Mouse (Mus musculus): Measurements from ENCODE around the gene 1700056E22Rik. TPM values are rescaled to one million over a fixed set of nuclear protein-coding genes. Genes with fewer than 3 reads are reported as not detected.

Gene 1700056E22Rik
- under 1 TPM in 1 of 2 experiments, not detected in 1; 0.50 TPM for total RNA-seq (2021)

DNA sequence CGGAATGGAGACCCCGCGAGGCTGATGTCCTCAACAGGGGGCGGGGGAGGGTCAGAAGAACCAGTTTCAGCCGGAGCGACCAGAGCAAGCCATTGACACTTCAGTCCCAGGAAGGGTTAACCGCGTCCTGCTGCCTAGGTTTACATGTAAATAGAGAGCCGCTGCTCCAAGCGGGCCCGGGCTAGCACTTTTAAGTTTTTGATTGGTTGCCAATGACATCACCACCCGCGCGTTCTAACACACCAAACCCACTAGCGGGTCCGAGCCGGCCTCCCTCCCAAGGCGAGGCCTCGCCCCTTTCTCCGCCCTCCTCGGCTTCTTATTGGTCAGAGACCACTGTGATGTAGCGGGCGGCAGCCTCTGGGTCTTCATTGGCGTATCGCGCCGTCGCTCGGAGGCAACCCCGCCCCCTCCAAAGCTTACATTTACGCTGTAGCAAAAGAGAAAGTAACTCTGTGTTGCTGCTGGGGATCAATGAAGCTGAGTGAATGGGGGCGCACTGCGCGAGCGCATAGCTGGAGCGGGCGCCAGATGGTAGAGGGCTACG, at the start of gene 1700056E22Rik:
1700056E22Rik (minus strand) TSS at position 291 of the 547 bp plus-strand sequence.
- intact Hi-C loops (cut with DNase I): no loop called here
- peak; percentile 96 to 99 for DNase-seq (ENCODE audit: low spot score in 2 of 2)

DNA sequence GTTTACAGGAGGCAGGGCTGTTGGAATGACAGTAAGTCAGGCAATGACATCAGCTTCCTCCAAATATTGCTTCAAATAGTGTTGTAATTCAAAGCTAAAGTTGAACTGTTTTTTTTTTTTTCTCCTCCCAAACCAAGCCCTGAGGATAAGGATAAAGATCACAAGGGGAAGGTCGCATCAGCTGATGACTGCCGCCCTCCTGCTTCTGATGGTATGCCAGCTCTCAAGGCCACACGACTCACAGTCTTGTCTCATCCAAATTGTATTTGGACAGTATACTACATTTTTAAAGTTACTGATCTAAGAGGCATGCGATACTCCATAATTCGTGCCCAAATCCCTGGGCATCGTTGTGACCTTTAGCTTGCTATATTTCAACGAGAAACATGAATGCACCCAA, 49.1 kb upstream of the 1700056E22Rik start:
- no peak for DNase-seq (ENCODE audit: low spot score in 2 of 2)
- intact Hi-C loops (cut with DNase I): no loop called here

DNA sequence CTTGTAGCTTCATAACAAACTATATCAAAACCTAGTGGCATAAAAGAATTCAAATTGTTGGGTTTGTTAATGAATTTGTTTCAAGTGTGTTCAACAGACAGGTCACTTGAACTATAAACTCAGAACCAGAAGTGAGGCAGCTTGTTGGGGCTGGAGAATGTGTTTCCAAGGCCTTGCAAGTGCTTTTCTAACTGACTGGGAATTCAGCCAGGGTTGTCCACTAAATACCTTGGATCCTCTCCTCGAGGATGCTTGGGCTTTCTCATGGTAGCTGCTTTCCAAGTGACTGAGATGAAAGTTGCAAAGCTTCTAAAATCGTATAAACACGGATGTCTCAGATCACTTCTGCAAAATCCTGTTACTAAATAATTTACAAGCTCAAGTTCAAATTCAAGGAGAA, 48.6 kb upstream of the 1700056E22Rik start:
- intact Hi-C loops (cut with DNase I): no loop called here
- DNase-seq (ENCODE audit: low spot score in 2 of 2): no peak

DNA sequence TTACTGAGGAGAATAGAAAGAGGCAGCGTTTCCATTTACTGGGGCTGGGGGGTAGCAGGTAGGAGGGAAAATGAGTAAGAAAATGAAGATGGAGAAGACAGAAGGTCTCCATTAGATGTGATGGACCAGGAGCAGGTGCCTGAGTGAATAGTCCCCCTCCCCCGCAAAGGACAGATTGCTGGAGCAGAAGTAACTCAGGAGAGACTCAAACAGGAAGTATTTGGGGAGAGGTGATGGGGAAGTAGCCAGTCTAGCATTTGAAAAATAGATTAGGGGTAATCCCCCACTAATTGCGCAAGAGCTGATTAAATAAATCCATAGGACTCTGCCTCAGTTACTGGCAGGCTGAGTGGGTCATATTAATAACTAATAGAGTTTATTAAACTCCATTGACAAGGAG, 45.2 kb upstream of the 1700056E22Rik start:
- intact Hi-C loops (cut with DNase I): no loop called here
- DNase-seq (ENCODE audit: low spot score in 2 of 2): no peak

DNA sequence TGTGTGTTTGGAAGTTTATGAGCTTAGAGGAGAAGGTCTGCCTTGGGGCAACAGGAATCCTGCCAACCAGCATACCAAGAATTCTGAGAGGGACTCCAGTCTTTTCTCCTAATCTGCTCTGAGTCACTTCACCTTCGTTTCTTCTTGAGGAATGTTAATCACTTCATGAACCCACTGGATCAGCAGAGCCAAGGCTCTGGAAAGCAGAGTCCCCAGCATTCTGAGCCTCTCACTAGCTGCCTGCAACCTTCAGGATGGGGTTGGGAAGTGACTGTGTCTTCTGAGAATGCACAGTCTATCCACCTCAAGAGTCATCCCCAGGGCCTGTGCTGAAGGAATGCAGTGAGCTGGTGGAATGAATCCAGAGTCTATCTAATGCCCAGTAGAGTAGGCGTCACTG, 42.7 kb upstream of the 1700056E22Rik start:
- DNase-seq (ENCODE audit: low spot score in 2 of 2): no peak
- intact Hi-C loops (cut with DNase I): no loop called here

DNA sequence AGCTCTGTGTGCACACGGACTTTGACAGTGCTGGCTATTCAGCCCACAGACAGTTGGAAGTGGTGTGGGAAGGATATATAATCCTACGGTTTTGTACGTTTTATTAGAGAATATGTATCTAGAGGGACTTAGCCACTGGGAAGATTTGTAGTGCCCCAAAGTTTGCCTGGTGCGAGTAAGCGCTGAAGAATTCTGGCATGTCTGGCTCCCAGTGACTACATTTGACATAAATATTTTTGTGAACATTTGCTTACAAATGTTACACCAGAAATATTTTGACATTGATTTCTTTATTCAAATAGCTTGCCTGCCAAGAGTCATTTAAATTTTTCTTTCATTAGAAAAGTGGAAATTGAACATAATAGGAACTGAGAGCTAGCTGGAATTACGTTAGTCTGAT, 42.0 kb upstream of the 1700056E22Rik start:
- intact Hi-C loops (cut with DNase I): no loop called here
- DNase-seq (ENCODE audit: low spot score in 2 of 2): no peak

DNA sequence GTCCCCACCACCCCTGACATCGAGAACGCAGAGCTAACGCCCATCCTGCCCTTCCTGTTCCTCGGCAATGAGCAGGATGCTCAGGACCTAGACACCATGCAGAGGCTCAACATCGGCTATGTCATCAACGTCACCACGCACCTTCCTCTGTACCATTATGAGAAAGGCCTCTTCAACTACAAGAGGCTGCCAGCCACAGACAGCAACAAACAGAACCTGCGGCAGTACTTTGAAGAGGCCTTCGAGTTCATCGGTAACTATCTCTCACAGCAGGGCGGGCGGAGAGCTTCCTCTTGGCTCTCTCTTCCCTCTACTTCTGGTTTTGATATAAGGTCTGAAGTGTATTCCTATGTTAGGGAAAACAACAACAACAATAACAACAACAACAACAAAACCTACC, 34.9 kb upstream of the 1700056E22Rik start:
- intact Hi-C loops (cut with DNase I): no loop called here
- DNase-seq (ENCODE audit: low spot score in 2 of 2): no peak

DNA sequence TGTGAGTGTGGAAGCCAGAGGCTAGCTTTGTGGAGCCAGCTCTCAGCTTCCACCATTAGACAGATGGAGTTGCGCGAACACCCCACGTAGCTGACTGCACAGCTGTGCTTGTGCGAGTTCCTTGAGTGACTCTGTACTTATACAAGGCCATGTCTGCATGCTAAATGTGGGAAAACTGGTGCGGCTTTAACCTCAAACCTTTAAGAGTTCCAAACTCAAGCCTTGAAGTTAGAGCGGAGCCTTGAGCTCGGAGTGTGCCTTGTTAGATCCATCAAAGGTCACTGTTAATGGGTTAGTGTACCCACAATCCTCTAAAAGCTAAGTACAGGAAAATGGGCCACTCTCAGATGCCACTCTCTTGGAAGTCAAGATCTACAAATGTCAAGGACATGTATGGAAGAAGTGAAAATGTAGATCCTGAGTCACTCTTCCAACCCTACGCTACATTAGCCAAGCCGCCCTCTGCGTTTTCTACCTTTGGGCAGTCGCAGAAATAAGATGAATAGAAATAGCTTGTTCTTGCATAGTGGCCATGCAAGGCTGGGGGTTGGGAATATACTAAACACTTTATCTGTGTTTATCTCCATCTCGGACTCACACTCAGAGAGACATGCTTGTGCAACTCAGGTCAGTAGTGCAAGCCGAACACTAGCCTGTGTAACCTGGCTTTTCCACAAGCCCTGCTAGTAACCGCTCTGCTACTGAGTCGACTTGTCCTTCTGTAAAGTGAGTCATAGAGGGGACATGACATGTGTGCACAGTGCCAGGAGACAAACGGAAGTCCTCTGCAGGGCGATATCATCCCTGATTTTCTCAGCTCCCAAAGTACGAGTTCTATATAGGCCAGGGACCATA, 33.8 kb upstream of the 1700056E22Rik start:
- intact Hi-C loops (cut with DNase I): no loop called here
- peak in 1 of 2 experiments; percentile 41 for DNase-seq (ENCODE audit: low spot score in 2 of 2)

DNA sequence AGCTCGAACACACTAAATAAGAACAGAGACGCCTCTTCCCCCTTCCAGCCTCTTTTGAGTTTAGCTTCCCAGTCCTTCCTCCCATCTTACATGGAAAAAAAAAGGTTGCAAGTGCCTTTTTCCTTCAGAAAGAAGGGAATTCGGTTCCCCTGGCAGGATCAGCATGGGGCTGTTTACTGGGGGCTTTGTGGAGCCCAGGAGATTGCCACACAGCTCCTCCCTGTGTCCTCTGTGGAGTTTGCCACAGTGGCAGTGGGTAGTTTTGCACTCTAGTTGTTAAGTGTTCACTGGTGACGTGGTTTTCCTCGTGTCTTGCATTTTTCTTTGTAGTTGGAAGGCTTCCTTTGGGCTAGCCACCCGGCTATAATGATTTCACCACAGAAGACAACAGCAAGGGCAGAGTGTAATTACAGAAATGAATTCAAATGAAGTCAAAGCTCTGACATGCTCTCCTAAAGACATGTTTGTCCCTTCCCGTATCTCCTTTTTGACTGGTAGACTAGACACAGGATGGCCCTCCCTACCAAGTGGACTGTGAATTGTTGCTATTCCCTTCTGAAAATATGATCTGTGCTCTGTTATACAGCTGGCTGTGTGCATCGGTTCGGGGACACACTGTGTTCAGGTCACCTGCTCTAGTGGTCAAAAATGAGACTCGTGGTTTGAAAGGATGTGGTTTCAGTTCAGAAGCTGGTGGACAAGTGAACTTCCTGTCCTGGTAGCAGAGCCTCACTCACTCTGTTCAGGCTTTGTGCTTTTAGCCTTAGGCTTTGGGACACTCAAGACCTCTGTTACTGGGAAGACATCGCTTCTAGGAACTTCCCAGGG, 32.6 kb upstream of the 1700056E22Rik start:
- intact Hi-C loops (cut with DNase I): no loop called here
- no peak for DNase-seq (ENCODE audit: low spot score in 2 of 2)

DNA sequence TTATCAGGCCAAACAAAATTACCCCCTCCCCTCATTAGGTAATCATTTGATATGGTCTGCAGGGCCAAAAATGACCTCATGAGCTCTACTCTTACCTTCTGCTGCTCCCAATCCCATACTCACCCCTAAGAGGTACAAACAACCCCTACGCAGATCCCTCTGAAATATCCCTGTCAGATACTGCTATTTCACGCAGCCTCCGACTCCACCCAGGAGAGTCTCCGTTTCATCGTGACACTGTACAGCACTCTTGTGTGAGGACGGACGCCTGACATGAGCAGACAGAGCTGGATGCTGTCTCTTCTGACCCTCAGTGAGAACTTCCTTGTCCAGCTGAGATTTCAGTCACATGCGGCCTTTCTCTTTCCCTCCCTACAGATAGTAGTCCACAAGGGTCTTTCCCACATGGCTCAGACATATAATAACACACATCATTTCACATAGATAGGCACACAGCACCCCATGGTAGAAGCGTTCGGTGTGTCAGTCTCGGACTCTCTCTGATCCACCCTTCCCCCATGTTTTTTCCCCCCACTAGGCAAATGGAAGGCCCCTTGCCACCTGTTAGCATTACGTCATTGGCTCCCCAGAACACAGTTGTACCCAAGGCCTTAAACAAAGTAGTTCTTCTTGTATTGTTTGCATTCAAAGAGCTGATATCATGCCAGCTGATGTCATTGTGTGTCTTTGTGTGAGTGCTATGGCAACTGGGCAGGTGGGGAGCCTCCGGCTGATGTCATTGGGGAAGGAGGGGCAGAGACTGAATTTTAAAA, 31.7 kb upstream of the 1700056E22Rik start:
- peak in 1 of 2 experiments; percentile 42 for DNase-seq (ENCODE audit: low spot score in 2 of 2)
- intact Hi-C loops (cut with DNase I): no loop called here

DNA sequence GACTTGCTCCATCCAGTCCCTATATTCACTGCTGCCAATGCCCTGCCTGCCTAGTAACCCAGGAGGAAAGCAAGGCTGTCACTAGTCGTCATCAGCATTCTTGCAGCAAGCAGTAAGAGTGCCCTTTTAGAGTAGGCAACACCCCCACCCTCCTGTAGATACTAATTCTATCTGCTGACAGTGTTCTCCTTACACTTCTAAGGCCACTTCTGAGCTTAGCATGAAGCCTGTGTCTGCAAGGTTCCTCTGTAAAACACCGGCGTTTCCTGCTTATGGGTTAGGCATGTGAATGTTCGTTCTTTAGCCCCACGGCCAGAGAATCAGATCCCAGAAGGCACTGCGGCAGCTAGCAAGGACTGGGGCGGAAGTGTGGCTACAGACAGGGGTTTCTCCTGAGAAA, 30.2 kb upstream of the 1700056E22Rik start:
- intact Hi-C loops (cut with DNase I): no loop called here
- DNase-seq (ENCODE audit: low spot score in 2 of 2): no peak

DNA sequence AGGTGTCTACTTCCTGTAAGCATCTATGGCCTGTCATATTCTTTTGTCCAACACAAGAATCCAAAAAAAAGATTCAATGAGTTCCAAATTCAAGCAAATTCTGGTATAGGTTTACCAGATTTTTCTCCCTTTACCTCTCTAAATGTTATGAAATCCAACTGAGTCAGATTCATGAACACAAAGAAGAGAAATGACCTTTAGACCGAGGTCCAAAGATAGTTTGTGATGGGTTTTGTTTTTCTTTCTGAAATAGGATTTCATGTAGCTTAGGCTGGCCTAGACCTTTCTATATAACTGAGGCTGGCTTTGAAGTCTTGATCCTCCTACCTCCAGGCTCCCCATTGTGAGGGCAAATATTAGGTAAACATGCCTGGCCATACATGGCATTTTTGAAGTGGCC, 27.8 kb upstream of the 1700056E22Rik start:
- intact Hi-C loops (cut with DNase I): no loop called here
- no peak for DNase-seq (ENCODE audit: low spot score in 2 of 2)

DNA sequence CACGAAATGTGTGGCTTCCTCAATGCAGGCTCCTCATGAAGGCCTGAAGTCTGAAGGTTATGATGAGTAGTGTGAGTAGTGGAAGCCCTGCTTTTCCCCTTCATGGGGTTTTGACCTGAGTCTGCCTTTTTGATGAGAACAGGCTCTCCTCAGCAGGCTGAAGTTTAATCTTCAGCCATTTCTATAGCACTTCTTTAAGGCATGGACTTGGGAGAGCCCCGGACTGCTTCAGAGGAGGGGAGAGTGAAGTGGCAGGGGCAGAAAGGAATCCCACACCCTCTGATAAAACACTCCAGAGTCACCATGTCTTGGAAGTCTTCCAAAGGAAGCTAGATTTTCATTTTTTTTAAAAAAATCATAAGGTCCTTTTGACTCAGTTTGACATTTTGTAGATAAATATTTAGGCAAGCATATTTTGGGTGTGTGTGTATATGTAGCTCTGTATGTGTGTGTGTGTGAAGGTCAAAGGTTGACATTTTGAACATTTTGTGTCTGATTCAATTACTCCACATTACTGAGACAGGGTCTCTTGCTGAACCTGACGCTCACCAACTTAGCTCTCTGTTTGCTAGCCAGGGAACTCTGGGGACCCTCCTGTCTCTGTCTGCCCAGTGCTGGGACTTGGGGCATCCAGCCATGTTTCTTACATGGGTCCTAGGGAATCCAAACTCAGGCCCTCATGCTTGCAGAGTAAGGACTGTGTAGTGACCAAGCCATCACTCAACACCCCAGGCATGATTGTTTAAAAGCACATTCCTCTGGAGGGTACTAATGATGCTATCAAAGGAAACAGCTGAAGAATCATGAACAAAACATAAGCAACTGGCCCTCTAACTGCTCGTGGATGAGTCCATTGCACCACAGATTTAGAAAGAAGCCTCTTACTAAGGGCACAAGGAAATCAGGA, 27.0 kb upstream of the 1700056E22Rik start:
- intact Hi-C loops (cut with DNase I): no loop called here
- DNase-seq (ENCODE audit: low spot score in 2 of 2): no peak

DNA sequence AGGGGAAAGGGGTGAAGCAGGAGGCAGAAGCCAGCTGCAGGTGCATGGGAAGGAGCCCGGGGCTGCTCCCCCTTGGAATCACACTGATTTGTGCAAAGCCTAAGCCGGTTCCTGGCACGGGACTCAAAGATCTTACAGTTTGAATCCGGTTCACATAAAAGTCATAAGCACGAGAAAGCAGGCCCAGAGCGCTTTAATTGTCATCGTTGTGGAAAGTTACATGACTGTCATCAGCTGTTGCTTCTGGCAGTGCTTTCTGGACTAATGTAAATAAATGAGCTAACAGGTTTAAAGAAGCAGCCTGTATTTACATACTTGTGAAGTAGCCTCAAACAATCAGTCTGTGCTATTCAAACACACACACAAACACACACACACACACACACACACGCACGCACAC, 26.3 kb upstream of the 1700056E22Rik start:
- intact Hi-C loops (cut with DNase I): no loop called here

DNA sequence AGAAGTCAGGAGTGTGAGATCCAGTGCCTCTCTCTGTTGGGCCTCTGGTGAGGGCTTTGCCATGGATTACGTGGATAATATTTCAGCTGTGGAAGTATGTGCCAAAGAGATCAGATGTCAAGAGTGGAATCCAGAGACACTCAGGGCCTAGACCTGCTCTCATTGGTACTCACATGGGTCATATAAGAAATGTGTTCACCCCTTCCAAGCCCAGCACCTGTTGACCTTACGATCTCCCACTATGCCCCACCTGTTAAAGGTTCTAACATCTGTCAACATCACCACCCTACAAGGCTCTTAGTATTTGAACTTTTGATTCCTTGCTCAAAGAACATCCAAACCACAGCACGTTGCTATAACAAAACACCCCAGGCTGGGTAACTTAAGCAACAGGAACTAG, 25.7 kb upstream of the 1700056E22Rik start:
- intact Hi-C loops (cut with DNase I): no loop called here
- DNase-seq (ENCODE audit: low spot score in 2 of 2): no peak

More for the DNA sequence above, 26.3 kb upstream of the 1700056E22Rik start:
- DNase-seq (ENCODE audit: low spot score in 2 of 2): no peak

DNA sequence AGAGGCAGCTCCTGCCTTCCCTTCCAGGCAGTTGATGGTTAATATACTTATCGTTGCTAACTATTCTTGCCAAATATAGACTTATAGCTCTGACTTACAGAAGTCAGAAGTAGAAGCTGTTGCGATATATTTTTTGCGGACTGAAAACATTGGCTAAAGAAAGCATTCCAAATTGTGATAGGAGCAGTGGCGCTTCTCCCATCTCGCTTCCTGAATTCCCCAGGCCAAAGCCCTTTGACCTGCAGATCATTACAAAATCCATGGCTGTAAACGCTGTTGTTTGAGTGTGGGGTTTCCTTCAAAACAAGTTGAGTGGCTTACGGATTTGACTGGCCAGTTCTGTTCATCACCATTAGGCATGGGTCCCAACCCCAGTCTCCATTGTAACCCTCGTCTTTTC, 24.1 kb upstream of the 1700056E22Rik start:
- intact Hi-C loops (cut with DNase I): no loop called here
- DNase-seq (ENCODE audit: low spot score in 2 of 2): no peak

DNA sequence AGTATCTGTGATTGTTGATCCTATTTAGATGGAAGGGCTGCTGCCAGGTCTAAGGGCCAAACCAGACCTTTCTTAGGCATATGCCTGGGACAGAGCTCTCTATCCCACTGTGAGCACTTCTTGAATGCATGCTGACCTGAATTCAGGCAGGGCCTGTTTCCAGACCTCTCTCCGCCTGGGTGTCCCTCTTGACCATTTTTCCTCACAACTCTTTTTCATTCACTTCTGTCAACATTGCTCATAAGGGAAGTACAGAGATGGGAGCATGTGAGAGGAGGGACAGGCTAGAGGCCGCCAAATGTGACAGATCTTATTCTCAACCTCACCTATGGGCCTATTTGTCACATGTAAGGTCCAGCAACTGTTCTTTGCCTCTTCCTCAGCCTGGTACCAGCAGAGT, 20.1 kb upstream of the 1700056E22Rik start:
- DNase-seq (ENCODE audit: low spot score in 2 of 2): no peak
- intact Hi-C loops (cut with DNase I): no loop called here

DNA sequence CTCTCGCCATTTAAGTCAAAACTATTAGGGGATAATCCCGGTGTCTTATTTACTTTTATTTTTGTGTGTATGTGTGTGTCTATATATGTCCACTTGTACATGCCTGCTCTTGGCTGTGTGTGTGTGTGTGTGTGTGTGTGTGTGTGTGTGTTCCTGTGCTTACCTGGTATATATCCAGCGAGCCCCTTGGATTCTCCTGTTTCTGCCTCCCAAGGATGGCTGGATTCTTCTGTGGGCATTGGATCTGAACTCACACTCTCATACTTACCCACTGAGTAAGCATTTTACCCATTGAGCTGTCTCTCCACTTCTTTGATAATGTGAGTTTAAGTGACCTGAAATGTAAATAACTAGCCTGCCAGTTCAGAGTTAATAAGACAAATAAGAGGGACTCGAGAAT, 19.6 kb upstream of the 1700056E22Rik start:
- no peak for DNase-seq (ENCODE audit: low spot score in 2 of 2)
- intact Hi-C loops (cut with DNase I): no loop called here

DNA sequence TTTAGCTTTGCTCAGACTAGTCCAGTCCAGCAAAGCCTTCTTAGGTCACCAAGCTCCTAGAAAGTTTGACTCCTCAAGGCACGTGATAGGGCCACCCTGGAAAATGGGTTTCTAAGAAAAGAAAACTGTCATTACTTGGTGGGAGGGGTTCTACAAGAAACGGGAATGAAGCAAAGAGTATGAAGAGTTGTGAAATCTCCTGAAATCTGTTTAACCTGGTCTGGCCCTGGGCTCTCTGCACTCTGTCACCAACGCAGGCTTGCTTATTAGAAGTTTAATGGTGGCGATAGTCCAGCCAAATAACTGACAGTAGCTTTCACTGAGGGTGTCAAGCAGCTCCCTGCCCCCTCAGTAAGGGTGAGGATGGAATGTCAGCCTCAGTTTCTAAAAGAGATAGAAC, 19.0 kb upstream of the 1700056E22Rik start:
- no peak for DNase-seq (ENCODE audit: low spot score in 2 of 2)
- intact Hi-C loops (cut with DNase I): no loop called here
